Mouse (Mus musculus) T-helper 1 cell (primary cell): ENCODE results near the gene Chmp5.

Experiments used
- in situ Hi-C: fragments of 300-600 bp; cut with MboI, MseI; formaldehyde crosslinking; loops from one replicate; pipeline ENCODE4 v1.15.1; 2025; ENCODE audit warnings: high pct_unique_total_duplicates

The Chmp5 gene

GRCm38 (mm10) chr4:40946516-40947121 is 1.6 kb upstream of the Chmp5 start:
- in situ Hi-C loops = no loop called here

- in situ Hi-C loops = no loop called here
These were observed 545 bp upstream of the Chmp5 start for GRCm38 (mm10) chr4:40947565-40948159.

- in situ Hi-C loops = loop anchor here (25.0 kb wide), 1 partner anchor 691 kb away; the partner anchor contains the start of genes Smim27 and Topors
These were observed 5.3 kb downstream of the Chmp5 start for GRCm38 (mm10) chr4:40953521-40953920.

GRCm38 (mm10) chr4:40955942-40956341 is 7.7 kb downstream of the Chmp5 start:
- in situ Hi-C loops = loop anchor here (25.0 kb wide), 1 partner anchor 694 kb away; the partner anchor contains the start of genes Smim27 and Topors

- in situ Hi-C loops = loop anchor here (25.0 kb wide), 1 partner anchor 701 kb away; the partner anchor contains the start of genes Smim27 and Topors
These were observed 15.3 kb downstream of the Chmp5 start for GRCm38 (mm10) chr4:40963536-40963935.

- in situ Hi-C loops = loop anchor here (25.0 kb wide), 1 partner anchor 707 kb away; the partner anchor contains the start of genes Smim27 and Topors
These were observed 21.0 kb downstream of the Chmp5 start for GRCm38 (mm10) chr4:40969161-40969560.

- in situ Hi-C loops = loop anchor here (25.0 kb wide), 1 partner anchor 708 kb away; the partner anchor contains the start of genes Smim27 and Topors
These were observed 21.8 kb downstream of the Chmp5 start for GRCm38 (mm10) chr4:40969781-40970591.

- in situ Hi-C loops = loop anchor here (25.0 kb wide), 1 partner anchor 708 kb away; the partner anchor contains the start of genes Smim27 and Topors
These were observed 22.3 kb downstream of the Chmp5 start for GRCm38 (mm10) chr4:40970592-40970841.

- in situ Hi-C loops = loop anchor here (25.0 kb wide), 1 partner anchor 709 kb away; the partner anchor contains the start of genes Smim27 and Topors
These were observed 22.9 kb downstream of the Chmp5 start, which contains the start of gene Nfx1 for GRCm38 (mm10) chr4:40970842-40971701. Gene Nfx1 (plus strand): TSS chr4:40970906.

- in situ Hi-C loops = loop anchor here (25.0 kb wide), 1 partner anchor 709 kb away; the partner anchor contains the start of genes Smim27 and Topors
These were observed 23.5 kb downstream of the Chmp5 start for GRCm38 (mm10) chr4:40971744-40972143.

GRCm38 (mm10) chr4:40974011-40974410 is 25.8 kb downstream of the Chmp5 start:
- in situ Hi-C loops = loop anchor here (25.0 kb wide), 1 partner anchor 712 kb away; the partner anchor contains the start of genes Smim27 and Topors

GRCm38 (mm10) chr4:40975678-40976077 is 27.5 kb downstream of the Chmp5 start:
- in situ Hi-C loops = no loop called here

GRCm38 (mm10) chr4:40976651-40977050 is 28.4 kb downstream of the Chmp5 start:
- in situ Hi-C loops = no loop called here

- in situ Hi-C loops = no loop called here
These were observed 31.2 kb downstream of the Chmp5 start for GRCm38 (mm10) chr4:40979430-40979829.

- in situ Hi-C loops = no loop called here
These were observed 34.3 kb downstream of the Chmp5 start for GRCm38 (mm10) chr4:40982486-40982885.

GRCm38 (mm10) chr4:40983686-40984085 is 35.5 kb downstream of the Chmp5 start:
- in situ Hi-C loops = no loop called here

- in situ Hi-C loops = loop anchor here (10.0 kb wide), 1 partner anchor 2005 kb away; no protein-coding TSS in a partner anchor
These were observed 41.4 kb downstream of the Chmp5 start for GRCm38 (mm10) chr4:40989633-40990032.

- in situ Hi-C loops = loop anchor here (5.0 to 10.0 kb wide), 2 partner anchors 211 to 1998 kb away; no protein-coding TSS in a partner anchor
These were observed 48.1 kb downstream of the Chmp5 start for GRCm38 (mm10) chr4:40996302-40996701.

- in situ Hi-C loops = loop anchor here (5.0 to 10.0 kb wide), 2 partner anchors 209 to 1997 kb away; no protein-coding TSS in a partner anchor
These were observed 49.7 kb downstream of the Chmp5 start for GRCm38 (mm10) chr4:40997916-40998315.

GRCm38 (mm10) chr4:41000271-41000670 is 52.1 kb downstream of the Chmp5 start:
- in situ Hi-C loops = no loop called here
